Mouse (Mus musculus) ES-E14 (cell line): Measurements from ENCODE around the gene Ddx43.

ENCODE experiments used
- HCFC1 ChIP-seq: IDR thresholded peaks from 2 replicates; pipeline ENCODE4 v1.6.1; 2012; ENCODE audit warnings: low read length, inconsistent platforms, borderline replicate concordance; ENCODE audit not compliant: insufficient read depth
- ZNF384 ChIP-seq: IDR thresholded peaks from 2 replicates; pipeline ENCODE4 v1.6.1; 2012; ENCODE audit warnings: low read depth, low read length, inconsistent platforms

- no peak for TF ChIP-seq HCFC1
- no peak for TF ChIP-seq ZNF384
Observed at GRCm38 (mm10) chr9:78427362-78427781, 31.8 kb downstream of the Ddx43 start.
